Mouse (Mus musculus) MEL (cell line): ENCODE results near the gene Ldb1. TPM values are rescaled to one million over a fixed set of nuclear protein-coding genes. Genes with fewer than 3 reads are reported as not detected.

Experiments
- DNase-seq: peaks from one replicate; pipeline ENCODE4 v3.0.0; 2011; ENCODE audit warnings: low read depth, low spot score
- H3K27ac ChIP-seq: 2 replicates; pipeline ENCODE4 v1.5.1; 2012; ENCODE audit warnings: low read depth, mild to moderate bottlenecking, control low read depth, low read length, moderate library complexity; ENCODE audit not compliant: control insufficient read depth
- H3K27me3 ChIP-seq, 2 experiments: fragments of 150-350 bp in 1 of 2; sonication (generic) in 1 of 2; 2 replicates each; pipeline ENCODE4 v1.6.1; 2012; ENCODE audit warnings: low read length in 2 of 2, mild to moderate bottlenecking in 2 of 2, improper control_type of control experiment in 1 of 2, moderate library complexity in 1 of 2; ENCODE audit not compliant: insufficient read depth in 2 of 2, control insufficient read depth in 1 of 2
- H3K36me3 ChIP-seq, 2 experiments: 2 replicates each; pipeline ENCODE4 v1.6.1; 2012 to 2014; ENCODE audit warnings: low read length in 2 of 2, improper control_type of control experiment in 1 of 2, inconsistent platforms in 1 of 2, mild to moderate bottlenecking in 1 of 2; ENCODE audit not compliant: insufficient read depth in 2 of 2, control insufficient read depth in 1 of 2
- H3K4me1 ChIP-seq, 2 experiments: fragments of 150-350 bp in 1 of 2; sonication (generic) in 1 of 2; 2 replicates each; pipeline ENCODE4 v1.6.1; 2012; ENCODE audit warnings: low read length in 2 of 2, improper control_type of control experiment in 1 of 2, mild to moderate bottlenecking in 1 of 2; ENCODE audit not compliant: insufficient read depth in 2 of 2, control insufficient read depth in 1 of 2
- H3K4me3 ChIP-seq, 2 experiments: fragments of 150-350 bp in 1 of 2; sonication (generic) in 1 of 2; 2 replicates each; pipeline ENCODE4 v1.5.1; 2012; ENCODE audit warnings: low read depth in 2 of 2, low read length in 2 of 2, mild to moderate bottlenecking in 2 of 2, moderate library complexity in 2 of 2, control low read depth in 1 of 2, improper control_type of control experiment in 1 of 2; ENCODE audit not compliant: control insufficient read depth in 1 of 2, insufficient read depth in 1 of 2
- H3K79me2 ChIP-seq: 2 replicates; pipeline ENCODE4 v1.6.1; 2012; ENCODE audit warnings: mild to moderate bottlenecking, low read length, moderate library complexity; ENCODE audit not compliant: control insufficient read depth, poor library complexity, insufficient read depth
- H3K9ac ChIP-seq: 2 replicates; pipeline ENCODE4 v1.6.1; 2012; ENCODE audit warnings: low read depth, mild to moderate bottlenecking, control low read depth, low read length, moderate library complexity; ENCODE audit not compliant: control insufficient read depth, poor library complexity, severe bottlenecking
- H3K9me3 ChIP-seq: fragments of 150-350 bp; sonication (generic); replicated peaks from 2 replicates; pipeline ENCODE4 v1.6.1; 2012; ENCODE audit warnings: mild to moderate bottlenecking, low read length, improper control_type of control experiment, moderate library complexity; ENCODE audit not compliant: insufficient read depth
- BHLHE40 ChIP-seq: IDR thresholded peaks from 2 replicates; pipeline ENCODE4 v1.6.1; 2012; ENCODE audit warnings: low read depth, mild to moderate bottlenecking, inconsistent platforms, low read length, improper control_type of control experiment, borderline replicate concordance
- CHD2 ChIP-seq: IDR thresholded peaks from 2 replicates; pipeline ENCODE4 v1.6.1; 2011; ENCODE audit warnings: low read length, improper control_type of control experiment
- CTCF ChIP-seq, 3 experiments: IDR thresholded peaks in 2 of 3; conservative IDR thresholded peaks in 1 of 3; 2 replicates each; pipeline ENCODE4 v1.5.1; 2011 to 2012; ENCODE audit warnings: low read length in 3 of 3, low read depth in 2 of 3, mild to moderate bottlenecking in 2 of 3, improper control_type of control experiment in 1 of 3, inconsistent platforms in 1 of 3, mixed read lengths in 1 of 3, moderate library complexity in 1 of 3; ENCODE audit not compliant: control insufficient read depth in 1 of 3, insufficient read depth in 1 of 3, poor library complexity in 1 of 3, severe bottlenecking in 1 of 3
- E2F4 ChIP-seq: IDR thresholded peaks from 2 replicates; pipeline ENCODE4 v1.6.1; 2011; ENCODE audit warnings: low read depth, low read length, improper control_type of control experiment, borderline replicate concordance
- EP300 ChIP-seq, 2 experiments: IDR thresholded peaks; 2 replicates each; pipeline ENCODE4 v1.6.1; 2011; ENCODE audit warnings: improper control_type of control experiment in 2 of 2, low read length in 2 of 2, low read depth in 1 of 2, mild to moderate bottlenecking in 1 of 2
- ETS1 ChIP-seq: IDR thresholded peaks from 2 replicates; pipeline ENCODE4 v1.6.1; 2012; ENCODE audit warnings: low read depth, mild to moderate bottlenecking, inconsistent platforms, low read length, improper control_type of control experiment, moderate library complexity
- GABPA ChIP-seq: IDR thresholded peaks from 2 replicates; pipeline ENCODE4 v1.6.1; 2012; ENCODE audit warnings: low read depth, mild to moderate bottlenecking, inconsistent platforms, low read length, improper control_type of control experiment, moderate library complexity
- GATA1 ChIP-seq: IDR thresholded peaks from 2 replicates; pipeline ENCODE4 v1.6.1; 2011; ENCODE audit warnings: low read depth, low read length, improper control_type of control experiment
- JUND ChIP-seq: IDR thresholded peaks from 2 replicates; pipeline ENCODE4 v1.6.1; 2011; ENCODE audit warnings: low read depth, mild to moderate bottlenecking, improper control_type of control experiment, low read length
- KAT2A ChIP-seq: conservative IDR thresholded peaks from 2 replicates; pipeline ENCODE4 v1.6.1; 2012; ENCODE audit warnings: low read depth, low read length, improper control_type of control experiment, inconsistent platforms
- MAFK ChIP-seq: IDR thresholded peaks from 2 replicates; pipeline ENCODE4 v1.6.1; 2011; ENCODE audit warnings: low read depth, mild to moderate bottlenecking, low read length, improper control_type of control experiment, borderline replicate concordance
- MAX ChIP-seq: IDR thresholded peaks from 2 replicates; pipeline ENCODE4 v1.6.1; 2011; ENCODE audit warnings: low read length, improper control_type of control experiment
- MAZ ChIP-seq: IDR thresholded peaks from 2 replicates; pipeline ENCODE4 v1.6.1; 2012; ENCODE audit warnings: low read depth, mild to moderate bottlenecking, inconsistent platforms, low read length, improper control_type of control experiment
- MXI1 ChIP-seq: IDR thresholded peaks from 2 replicates; pipeline ENCODE4 v1.6.1; 2011; ENCODE audit warnings: mild to moderate bottlenecking, low read depth, low read length, improper control_type of control experiment
- MYB ChIP-seq: IDR thresholded peaks from 2 replicates; pipeline ENCODE4 v1.6.1; 2011; ENCODE audit warnings: mild to moderate bottlenecking, low read depth, low read length, improper control_type of control experiment
- MYC ChIP-seq: IDR thresholded peaks from 2 replicates; pipeline ENCODE4 v1.6.1; 2011; ENCODE audit warnings: low read depth, mild to moderate bottlenecking, low read length, improper control_type of control experiment, moderate library complexity
- NELFE ChIP-seq: IDR thresholded peaks from 2 replicates; pipeline ENCODE4 v1.6.1; 2011; ENCODE audit warnings: low read depth, low read length, improper control_type of control experiment
- NRF1 ChIP-seq: IDR thresholded peaks from 2 replicates; pipeline ENCODE4 v1.6.1; 2014; ENCODE audit warnings: low read depth, mild to moderate bottlenecking, inconsistent platforms, low read length, improper control_type of control experiment, moderate library complexity; ENCODE audit not compliant: poor library complexity, insufficient read depth, severe bottlenecking
- POLR2A ChIP-seq, 2 experiments: IDR thresholded peaks; 2 replicates each; pipeline ENCODE4 v1.6.1; 2011 to 2012; ENCODE audit warnings: low read length in 2 of 2, mild to moderate bottlenecking in 2 of 2, control low read depth in 1 of 2, improper control_type of control experiment in 1 of 2, low read depth in 1 of 2, moderate library complexity in 1 of 2; ENCODE audit not compliant: control insufficient read depth in 1 of 2, insufficient read depth in 1 of 2, poor library complexity in 1 of 2
- POLR2AphosphoS2 ChIP-seq: IDR thresholded peaks from 2 replicates; pipeline ENCODE4 v1.6.1; 2011; ENCODE audit warnings: low read length, improper control_type of control experiment
- POLR2AphosphoS5 ChIP-seq: IDR thresholded peaks from 2 replicates; pipeline ENCODE4 v1.6.1; 2012; ENCODE audit warnings: low read depth, borderline replicate concordance, mild to moderate bottlenecking, inconsistent platforms, low read length, moderate library complexity, mixed read lengths
- RAD21 ChIP-seq: IDR thresholded peaks from 2 replicates; pipeline ENCODE4 v1.6.1; 2011; ENCODE audit warnings: mild to moderate bottlenecking, low read depth, low read length, improper control_type of control experiment
- RCOR1 ChIP-seq: IDR thresholded peaks from 2 replicates; pipeline ENCODE4 v1.6.1; 2012; ENCODE audit warnings: low read depth, mild to moderate bottlenecking, inconsistent platforms, low read length, improper control_type of control experiment
- SIN3A ChIP-seq: IDR thresholded peaks from 2 replicates; pipeline ENCODE4 v1.6.1; 2012; ENCODE audit warnings: low read length, improper control_type of control experiment, inconsistent platforms
- SMC3 ChIP-seq: IDR thresholded peaks from 2 replicates; pipeline ENCODE4 v1.6.1; 2011; ENCODE audit warnings: low read depth, low read length, improper control_type of control experiment
- TAL1 ChIP-seq: IDR thresholded peaks from 2 replicates; pipeline ENCODE4 v1.6.1; 2012; ENCODE audit warnings: mild to moderate bottlenecking, inconsistent platforms, low read length, moderate library complexity, mixed read lengths
- TBP ChIP-seq: IDR thresholded peaks from 2 replicates; pipeline ENCODE4 v1.8.0; 2011; ENCODE audit warnings: low read depth, low read length, improper control_type of control experiment
- TCF12 ChIP-seq: IDR thresholded peaks from 2 replicates; pipeline ENCODE4 v1.6.1; 2014; ENCODE audit warnings: low read depth, mild to moderate bottlenecking, inconsistent platforms, low read length, improper control_type of control experiment, moderate library complexity
- UBTF ChIP-seq: IDR thresholded peaks from 2 replicates; pipeline ENCODE4 v1.6.1; 2012; ENCODE audit warnings: low read depth, mild to moderate bottlenecking, inconsistent platforms, low read length, improper control_type of control experiment, moderate library complexity, borderline replicate concordance; ENCODE audit not compliant: insufficient read depth
- USF1 ChIP-seq: IDR thresholded peaks from 2 replicates; pipeline ENCODE4 v1.6.1; 2014; ENCODE audit warnings: low read depth, mild to moderate bottlenecking, inconsistent platforms, low read length, improper control_type of control experiment, moderate library complexity
- USF2 ChIP-seq, 2 experiments: IDR thresholded peaks; 2 replicates each; pipeline ENCODE4 v1.6.1; 2011 to 2012; ENCODE audit warnings: improper control_type of control experiment in 2 of 2, low read length in 2 of 2, borderline replicate concordance in 1 of 2, inconsistent platforms in 1 of 2, low read depth in 1 of 2, mild to moderate bottlenecking in 1 of 2; ENCODE audit not compliant: insufficient read depth in 1 of 2
- ZC3H11A ChIP-seq: IDR thresholded peaks from 2 replicates; pipeline ENCODE4 v1.6.1; 2012; ENCODE audit warnings: low read depth, mild to moderate bottlenecking, inconsistent platforms, low read length, improper control_type of control experiment
- ZKSCAN1 ChIP-seq: IDR thresholded peaks from 2 replicates; pipeline ENCODE4 v1.6.1; 2012; ENCODE audit warnings: low read depth, mild to moderate bottlenecking, inconsistent platforms, low read length, improper control_type of control experiment, moderate library complexity
- ZMIZ1 ChIP-seq: IDR thresholded peaks from 2 replicates; pipeline ENCODE4 v1.6.1; 2012; ENCODE audit warnings: low read depth, mild to moderate bottlenecking, inconsistent platforms, low read length, improper control_type of control experiment, moderate library complexity
- ZNF384 ChIP-seq: IDR thresholded peaks from 2 replicates; pipeline ENCODE4 v1.6.1; 2012; ENCODE audit warnings: low read depth, mild to moderate bottlenecking, inconsistent platforms, low read length, improper control_type of control experiment
- polyA plus RNA-seq, 2 experiments: library from polyadenylated mRNA; stranded (reverse) in 1 of 2; unstranded in 1 of 2; fragments of >175 nt in 1 of 2; fragments of >200 nt in 1 of 2; gene quantifications; 2 replicates each; pipeline versions ENCODE4 v1.2.1 to v1.2.4; 2012; ENCODE audit warnings: low replicate concordance in 2 of 2, low read depth in 1 of 2; ENCODE audit not compliant: insufficient read length in 2 of 2, insufficient read depth in 1 of 2, missing spikeins in 1 of 2
- total RNA-seq: library from RNA; depleted of rRNA; stranded (reverse); fragments of 300-350 nt; gene quantifications from 2 replicates; pipeline ENCODE4 v1.2.3, GENCODE M21; 2012

The Ldb1 gene
- total and polyA plus RNA-seq, 3 experiments = 357 to 842 (median 632) TPM

DNA sequence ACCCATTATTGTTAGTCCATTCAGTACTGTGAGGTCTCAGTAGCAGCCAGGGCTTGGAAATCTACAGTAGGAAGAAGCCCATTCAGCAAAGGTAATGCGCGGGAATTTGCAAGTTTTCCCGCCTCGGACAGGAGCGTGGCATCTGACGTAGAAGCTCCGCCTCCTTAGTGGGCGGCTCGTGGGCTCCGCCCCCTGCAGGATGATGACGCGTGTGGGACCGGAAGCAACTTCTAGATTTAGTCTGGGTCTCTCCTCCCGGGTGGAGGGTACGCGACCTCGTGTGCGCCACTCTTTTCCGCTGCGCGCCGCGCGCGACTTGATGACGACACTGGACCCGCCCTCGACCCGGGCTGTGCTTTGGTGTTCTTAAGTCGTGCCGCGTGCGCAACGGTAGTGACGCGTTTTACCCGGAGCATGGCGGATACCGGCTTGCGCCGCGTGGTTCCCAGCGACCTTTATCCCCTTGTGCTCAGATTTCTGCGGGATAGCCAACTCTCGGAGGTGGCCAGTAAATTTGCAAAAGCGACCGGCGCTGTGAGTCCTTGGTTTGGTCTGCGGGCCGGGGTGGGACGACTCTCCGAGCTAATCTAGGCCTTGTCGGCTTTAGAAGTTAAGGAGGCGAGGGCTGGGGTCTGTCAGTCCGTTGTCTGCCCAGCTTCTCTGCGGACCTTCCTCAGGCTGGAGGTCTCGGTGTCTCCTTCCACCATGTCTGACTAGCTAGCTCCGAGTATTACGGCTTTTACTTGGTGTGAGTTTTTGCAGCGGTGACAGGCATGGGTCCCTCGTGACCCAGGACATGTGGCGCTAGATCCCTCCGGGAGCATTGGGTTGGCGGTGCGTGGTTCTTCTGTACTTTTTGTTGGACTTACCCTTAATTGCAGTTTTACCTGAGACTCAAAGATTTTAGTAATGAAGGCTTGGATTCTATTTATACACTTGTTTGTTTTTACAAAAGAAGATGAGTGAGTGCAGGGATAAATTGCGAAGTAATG is 30.9 kb upstream of the Ldb1 start, which contains the start of gene Nolc1:
Gene Nolc1, plus strand, starts transcription at position 248 of the 992 bp plus-strand sequence.
- Histone ChIP-seq H3K4me3 (peak within 1 kb of the TSS; percentile 89 to 91), H3K9me3 (no peaks in the 10 kb centered on the region), H3K36me3 (peaks cover 16 to 18% of the 10 kb centered on the region in 2 experiments), H3K27ac (peak within 1 kb of the TSS; percentile 74), H3K79me2 (peaks cover 42% of the 10 kb centered on the region), H3K9ac (peak within 1 kb of the TSS; percentile 83), H3K4me1 (peaks cover 2 to 10% of the 10 kb centered on the region in 2 experiments; a peak in 3 of 4 replicates), H3K27me3 (no peaks in the 10 kb centered on the region)
- DNase-seq = peak; percentile 100
- TF ChIP-seq TCF12 = peak; percentile 70
- no peak; a peak in 1 of 4 replicates for TF ChIP-seq EP300 (IDR thresholded peaks at IDR 0.05; ENCODE audit: low read depth in 1 of 2, low read length in 2 of 2)
- peak; percentile 100 for TF ChIP-seq E2F4
- peak; percentile 98 for TF ChIP-seq MAX
- TF ChIP-seq RAD21 = no peak
- no peak; the same call in 1 of the 2 replicates for TF ChIP-seq MAZ
- peak; percentile 100 for TF ChIP-seq MXI1
- peak; percentile 100 for TF ChIP-seq MYC
- TF ChIP-seq NELFE = peak; percentile 97
- TF ChIP-seq GABPA = no peak
- TF ChIP-seq SMC3 = no peak
- peak; percentile 78 for TF ChIP-seq USF1
- no peak for TF ChIP-seq MYB
- no peak for TF ChIP-seq BHLHE40
- TF ChIP-seq JUND = no peak
- TF ChIP-seq USF2 (IDR thresholded peaks at IDR 0.05; ENCODE audit: borderline replicate concordance in 1 of 2, insufficient read depth in 1 of 2, low read depth in 1 of 2, low read length in 2 of 2) = no peak
- no peak for TF ChIP-seq MAFK
- TF ChIP-seq TBP = peak; percentile 88
- no peak for TF ChIP-seq ZNF384
- TF ChIP-seq TAL1 = no peak
- TF ChIP-seq UBTF = 0 out of 2 replicates have a peak, but pooled peaks have one; percentile 87
- TF ChIP-seq ETS1 = peak; percentile 74; the same call in 1 of the 2 replicates
- no peak for TF ChIP-seq ZC3H11A
- TF ChIP-seq POLR2A (IDR thresholded peaks at IDR 0.05; ENCODE audit: control insufficient read depth in 1 of 2, insufficient read depth in 1 of 2, low read depth in 1 of 2, low read length in 2 of 2, poor library complexity in 1 of 2) = peak; percentile 91 to 99
- TF ChIP-seq NRF1 = peak; percentile 75
- no peak for TF ChIP-seq ZKSCAN1
- peak; percentile 73; the same call in 1 of the 2 replicates for TF ChIP-seq POLR2AphosphoS5
- no peak for TF ChIP-seq GATA1
- TF ChIP-seq POLR2AphosphoS2 = peak; percentile 96
- no peak for TF ChIP-seq RCOR1
- no peak for TF ChIP-seq CHD2
- peak; percentile 88 for TF ChIP-seq KAT2A
- TF ChIP-seq ZMIZ1 = 0 out of 2 replicates have a peak, but pooled peaks have one; percentile 57
- no peak for TF ChIP-seq CTCF (IDR thresholded peaks at IDR 0.05 in 2 of 3, conservative IDR thresholded peaks at IDR 0.05 in 1 of 3; ENCODE audit: control insufficient read depth in 1 of 3, insufficient read depth in 1 of 3, low read depth in 2 of 3, low read length in 3 of 3, poor library complexity in 1 of 3, severe bottlenecking in 1 of 3)
- peak; percentile 99 for TF ChIP-seq SIN3A
